Mouse (Mus musculus) CH12.LX (cell line): Measurements from ENCODE around the gene Padi1. TPM values are rescaled to one million over a fixed set of nuclear protein-coding genes. Genes with fewer than 3 reads are reported as not detected.

Experiments used
- DNase-seq: peaks from one replicate; pipeline ENCODE4 v3.0.0-alpha.2; 2013; ENCODE audit errors: extremely low read depth
- H3K27ac ChIP-seq: 2 replicates; pipeline ENCODE4 v1.5.1; 2012; ENCODE audit warnings: low read depth, mild to moderate bottlenecking, control low read depth, moderate library complexity; ENCODE audit not compliant: insufficient read depth
- H3K27me3 ChIP-seq: replicated peaks from 2 replicates; pipeline ENCODE3; 2012; ENCODE audit warnings: inconsistent platforms
- H3K36me3 ChIP-seq, 2 experiments: replicated peaks in 1 of 2; 2 replicates each; pipeline versions ENCODE3 to v1.6.1; 2012; ENCODE audit warnings: inconsistent platforms in 1 of 2, low read length in 1 of 2, mild to moderate bottlenecking in 1 of 2, mixed read lengths in 1 of 2, moderate library complexity in 1 of 2; ENCODE audit not compliant: control insufficient read depth in 1 of 2, insufficient read depth in 1 of 2
- H3K4me1 ChIP-seq, 2 experiments: 2 replicates each; pipeline ENCODE4 v1.6.1; 2012; ENCODE audit warnings: inconsistent platforms in 1 of 2, moderate library complexity in 1 of 2; ENCODE audit not compliant: insufficient read depth in 2 of 2, control insufficient read depth in 1 of 2
- H3K4me2 ChIP-seq: 2 replicates; pipeline ENCODE4 v1.6.1; 2012; ENCODE audit warnings: low read depth, mild to moderate bottlenecking, control low read depth; ENCODE audit not compliant: poor library complexity, insufficient read depth, severe bottlenecking
- H3K4me3 ChIP-seq, 3 experiments: fragments of 150-350 bp in 1 of 3; sonication (generic) in 1 of 3; replicated peaks in 1 of 3; 2 replicates each; pipeline versions ENCODE3 to v1.5.1; 2011 to 2012; ENCODE audit warnings: low read depth in 2 of 3, low read length in 2 of 3, mild to moderate bottlenecking in 2 of 3, moderate library complexity in 2 of 3, control low read depth in 1 of 3, improper control_type of control experiment in 1 of 3, inconsistent platforms in 1 of 3, mixed read lengths in 1 of 3; ENCODE audit not compliant: poor library complexity in 1 of 3
- H3K79me2 ChIP-seq: replicated peaks from 2 replicates; pipeline ENCODE4 v1.6.1; 2012; ENCODE audit warnings: mild to moderate bottlenecking, moderate library complexity; ENCODE audit not compliant: control insufficient read depth, poor library complexity, insufficient read depth, severe bottlenecking; ENCODE audit errors: extremely low read depth
- H3K9ac ChIP-seq: 2 replicates; pipeline ENCODE4 v1.6.1; 2012; ENCODE audit warnings: low read depth, mild to moderate bottlenecking, control low read depth, moderate library complexity; ENCODE audit not compliant: insufficient read depth
- H3K9me3 ChIP-seq: replicated peaks from 2 replicates; pipeline ENCODE3; 2012; ENCODE audit warnings: low read length, inconsistent platforms, mixed read lengths
- BHLHE40 ChIP-seq: IDR thresholded peaks from 2 replicates; pipeline ENCODE4 v1.6.1; 2011; ENCODE audit warnings: mild to moderate bottlenecking, low read depth, low read length, improper control_type of control experiment
- CTCF ChIP-seq, 2 experiments: IDR thresholded peaks in 1 of 2; conservative IDR thresholded peaks in 1 of 2; 2 replicates each; pipeline ENCODE4 v1.5.1; 2011 to 2012; ENCODE audit warnings: low read depth in 2 of 2, low read length in 2 of 2, improper control_type of control experiment in 1 of 2, inconsistent platforms in 1 of 2, mild to moderate bottlenecking in 1 of 2, moderate library complexity in 1 of 2
- EP300 ChIP-seq: IDR thresholded peaks from 2 replicates; pipeline ENCODE4 v1.6.1; 2011; ENCODE audit warnings: low read length, improper control_type of control experiment
- JUN ChIP-seq: IDR thresholded peaks from 2 replicates; pipeline ENCODE4 v1.6.1; 2011; ENCODE audit warnings: low read depth, mild to moderate bottlenecking, low read length, improper control_type of control experiment, moderate library complexity; ENCODE audit not compliant: insufficient read depth
- JUND ChIP-seq: conservative IDR thresholded peaks from 2 replicates; pipeline ENCODE4 v1.6.1; 2011; ENCODE audit warnings: low read depth, low read length, improper control_type of control experiment
- KAT2A ChIP-seq: IDR thresholded peaks from 2 replicates; pipeline ENCODE4 v1.6.1; 2012; ENCODE audit warnings: low read length, improper control_type of control experiment, inconsistent platforms; ENCODE audit not compliant: insufficient replicate concordance
- MXI1 ChIP-seq: IDR thresholded peaks from 2 replicates; pipeline ENCODE4 v1.6.1; 2011; ENCODE audit warnings: mild to moderate bottlenecking, low read depth, low read length, improper control_type of control experiment
- NRF1 ChIP-seq: IDR thresholded peaks from 2 replicates; pipeline ENCODE4 v1.6.1; 2014; ENCODE audit warnings: low read depth, mild to moderate bottlenecking, inconsistent platforms, low read length, improper control_type of control experiment, moderate library complexity
- RAD21 ChIP-seq: IDR thresholded peaks from 2 replicates; pipeline ENCODE4 v1.6.1; 2011; ENCODE audit warnings: low read depth, mild to moderate bottlenecking, low read length, improper control_type of control experiment, moderate library complexity
- RCOR1 ChIP-seq: conservative IDR thresholded peaks from 2 replicates; pipeline ENCODE4 v1.6.1; 2012; ENCODE audit warnings: low read depth, mild to moderate bottlenecking, inconsistent platforms, low read length, improper control_type of control experiment
- SIN3A ChIP-seq: IDR thresholded peaks from 2 replicates; pipeline ENCODE4 v1.6.1; 2012; ENCODE audit warnings: low read length, improper control_type of control experiment, inconsistent platforms
- SMC3 ChIP-seq: IDR thresholded peaks from 2 replicates; pipeline ENCODE4 v1.6.1; 2011; ENCODE audit warnings: low read depth, low read length, improper control_type of control experiment
- UBTF ChIP-seq: IDR thresholded peaks from 2 replicates; pipeline ENCODE4 v1.6.1; 2012; ENCODE audit warnings: low read depth, mild to moderate bottlenecking, inconsistent platforms, low read length, improper control_type of control experiment, moderate library complexity
- USF1 ChIP-seq: IDR thresholded peaks from 2 replicates; pipeline ENCODE4 v1.6.1; 2014; ENCODE audit warnings: low read depth, mild to moderate bottlenecking, inconsistent platforms, low read length, improper control_type of control experiment
- ZMIZ1 ChIP-seq: IDR thresholded peaks from 2 replicates; pipeline ENCODE4 v1.6.1; 2012; ENCODE audit warnings: low read depth, mild to moderate bottlenecking, inconsistent platforms, low read length, improper control_type of control experiment
- dilution Hi-C: fragments of 300-500 bp; cut with MboI; formaldehyde crosslinking; loops from 2 replicates; pipeline ENCODE4 v1.14.3; 2020; ENCODE audit warnings: low sequenced_read_pairs; ENCODE audit not compliant: extremely low pct_unique_long_range_greater_than_20kb, extremely low pct_ligation_motif_present
- in situ Hi-C: fragments of 300-500 bp; cut with MboI; formaldehyde crosslinking; loops from 3 replicates; pipeline ENCODE4 v1.14.3; 2019; ENCODE audit warnings: low sequenced_read_pairs, low pct_ligation_motif_present, low pct_unique_long_range_greater_than_20kb, mixed read lengths
- polyA plus RNA-seq: library from polyadenylated mRNA; unstranded; fragments of >175 nt; gene quantifications from 2 replicates; pipeline ENCODE4 v1.2.1, GENCODE M21; 2012; ENCODE audit warnings: low read depth; ENCODE audit not compliant: insufficient read length
- total RNA-seq, 2 experiments: library from RNA; depleted of rRNA; stranded (reverse); fragments of 300-350 nt in 1 of 2; fragments of >200 nt in 1 of 2; gene quantifications; 2 replicates each; pipeline ENCODE4 v1.2.3; 2012 to 2014

The Padi1 gene
- total and polyA plus RNA-seq, 3 experiments, result 0.04 TPM; not detected in 2

- Histone ChIP-seq H3K27me3 (peaks cover 52% of the 10 kb centered on the region), H3K27ac (no peak overlapping the region), H3K9ac (no peak overlapping the region), H3K4me1 (no peaks in the 10 kb centered on the region), H3K4me2 (no peak overlapping the region), H3K9me3 (peaks cover 12% of the 10 kb centered on the region), H3K36me3 (no peaks in the 10 kb centered on the region), H3K4me3 (no peak overlapping the region), H3K79me2 (no peaks in the 10 kb centered on the region)
- in situ Hi-C loops (no loop called here), dilution Hi-C loops (no loop called here)
- no peak for TF ChIP-seq USF1
- TF ChIP-seq JUN, result no peak
- no peak for TF ChIP-seq CTCF (conservative IDR thresholded peaks at IDR 0.05 in 1 of 2, IDR thresholded peaks at IDR 0.05 in 1 of 2; ENCODE audit: low read depth in 2 of 2, low read length in 2 of 2)
- no peak for TF ChIP-seq EP300
- no peak for TF ChIP-seq BHLHE40
- DNase-seq, result no peak
Observed at GRCm38 (mm10) chr4:140780507-140780906, 65.1 kb downstream of the Padi1 start.

GRCm38 (mm10) chr4:140779803-140780397 is 65.7 kb downstream of the Padi1 start:
- Histone ChIP-seq H3K79me2 (no peaks in the 10 kb centered on the region), H3K4me2 (no peak overlapping the region), H3K4me3 (no peak overlapping the region), H3K27me3 (peaks cover 55% of the 10 kb centered on the region), H3K27ac (no peak overlapping the region)
- TF ChIP-seq RCOR1, result no peak
- TF ChIP-seq NRF1, result no peak
- no peak for TF ChIP-seq MXI1
- no peak for TF ChIP-seq UBTF
- TF ChIP-seq SMC3, result no peak
- TF ChIP-seq, all 38 proteins: peak for 0
- Histone ChIP-seq H3K4me1 (no peaks in the 10 kb centered on the region), H3K9ac (no peak overlapping the region), H3K36me3 (no peaks in the 10 kb centered on the region), H3K9me3 (peaks cover 11% of the 10 kb centered on the region)
- DNase-seq, result no peak
- dilution Hi-C loops (no loop called here), in situ Hi-C loops (no loop called here)

GRCm38 (mm10) chr4:140776623-140777022 is 69.0 kb downstream of the Padi1 start:
- dilution Hi-C loops, result no loop called here
- Histone ChIP-seq H3K4me3 (no peak overlapping the region), H3K36me3 (no peaks in the 10 kb centered on the region), H3K4me1 (no peaks in the 10 kb centered on the region), H3K9me3 (no peaks in the 10 kb centered on the region), H3K9ac (no peak overlapping the region), H3K4me2 (no peak overlapping the region), H3K27me3 (peaks cover 77% of the 10 kb centered on the region), H3K79me2 (no peaks in the 10 kb centered on the region), H3K27ac (no peak overlapping the region)
- in situ Hi-C loops, result no loop called here
- DNase-seq, result no peak
- no peak for TF ChIP-seq KAT2A
- no peak for TF ChIP-seq SIN3A
- no peak for TF ChIP-seq SMC3
- TF ChIP-seq ZMIZ1, result no peak
- no peak for TF ChIP-seq JUND
- no peak for TF ChIP-seq RAD21
